Mouse (Mus musculus) embryonic facial prominence, embryonic 11.5 days (tissue): Measurements from ENCODE around the gene Syt9. TPM values are rescaled to one million over a fixed set of nuclear protein-coding genes. Genes with fewer than 3 reads are reported as not detected.

ENCODE experiments used
- ATAC-seq: fragments of 200-750 bp; cut with Nextera tagmentation; replicated peaks from 2 replicates; pipeline ENCODE4 v1.8.0; 2017; ENCODE audit warnings: low read depth; ENCODE audit not compliant: insufficient number of reproducible peaks, low FRiP score, low TSS enrichment
- DNase-seq: peaks from one replicate; pipeline ENCODE4 v3.0.0-alpha.2; 2015; ENCODE audit warnings: low spot score
- H3K27ac ChIP-seq: fragments of 300-500 bp; sonication (generic); replicated peaks from 2 replicates; pipeline ENCODE4 v1.5.1; 2014; ENCODE audit warnings: mild to moderate bottlenecking, low read depth, low read length, control low read depth
- H3K27me3 ChIP-seq: fragments of 300-500 bp; sonication (generic); 2 replicates; pipeline ENCODE4 v1.6.1; 2014; ENCODE audit warnings: mild to moderate bottlenecking, low read length, moderate library complexity, mixed read lengths; ENCODE audit not compliant: control insufficient read depth, insufficient read depth
- H3K36me3 ChIP-seq: fragments of 300-500 bp; sonication (generic); replicated peaks from 2 replicates; pipeline ENCODE4 v1.6.1; 2014; ENCODE audit warnings: low read depth, mild to moderate bottlenecking, low read length, moderate library complexity, mixed read lengths; ENCODE audit not compliant: control insufficient read depth, insufficient read depth
- H3K4me1 ChIP-seq: fragments of 300-500 bp; sonication (generic); 2 replicates; pipeline ENCODE4 v1.6.1; 2014; ENCODE audit warnings: low read length, mixed read lengths; ENCODE audit not compliant: control insufficient read depth, insufficient read depth
- H3K4me2 ChIP-seq: fragments of 300-500 bp; sonication (generic); 2 replicates; pipeline ENCODE4 v1.6.1; 2014; ENCODE audit warnings: low read depth, mild to moderate bottlenecking, control low read depth, low read length, moderate library complexity
- H3K4me3 ChIP-seq: fragments of 300-500 bp; sonication (generic); 2 replicates; pipeline ENCODE4 v1.5.1; 2014; ENCODE audit warnings: low read depth, low read length, control low read depth
- H3K9ac ChIP-seq: fragments of 300-500 bp; sonication (generic); replicated peaks from 2 replicates; pipeline ENCODE4 v1.6.1; 2014; ENCODE audit warnings: mild to moderate bottlenecking, control low read depth, low read length
- H3K9me3 ChIP-seq: fragments of 300-500 bp; sonication (generic); replicated peaks from 2 replicates; pipeline ENCODE4 v1.6.1; 2016; ENCODE audit warnings: mild to moderate bottlenecking, low read length, inconsistent platforms, mixed read lengths; ENCODE audit not compliant: control insufficient read depth
- WGBS: fragments of 180-500 bp; shearing (Covaris S2); extraction: QIAGEN DNeasy Blood & Tissue Kit; methylation state at CpG from one replicate; pipeline ENCODE4 v1.1.7; 2014; 5-methylcytosine and 5-hydroxymethylcytosine counted together
- polyA plus RNA-seq: library from polyadenylated mRNA; unstranded; fragments of >200 nt; fragmentation: Nextera tagmentation; extraction: Ambion mirVana; gene quantifications from 2 replicates; pipeline ENCODE4 v1.2.1, GENCODE M21; 2014

Syt9 gene
- polyA plus RNA-seq, 1 experiment from 2014 or later = 4.7 TPM

GRCm38 (mm10) chr7:107507920-107508319 is 137.4 kb downstream of the Syt9 start:
- ATAC-seq = no peak
- H3K27me3 ChIP-seq = no peaks in the 10 kb centered on the region
- H3K27ac ChIP-seq = no peak overlapping the region
- no peak overlapping the region for H3K4me2 ChIP-seq
- no peak overlapping the region for H3K4me3 ChIP-seq
- H3K9ac ChIP-seq = no peak overlapping the region
- H3K4me1 ChIP-seq = no peaks in the 10 kb centered on the region
- H3K9me3 ChIP-seq = no peaks in the 10 kb centered on the region
- H3K36me3 ChIP-seq = no peaks in the 10 kb centered on the region
- 83% methylated on average over 3 of the region's 3 CpGs for WGBS
- no peak for DNase-seq

GRCm38 (mm10) chr7:107509740-107510139 is 139.2 kb downstream of the Syt9 start:
- Histone ChIP-seq H3K27ac (no peak overlapping the region), H3K4me2 (no peak overlapping the region), H3K4me1 (no peaks in the 10 kb centered on the region), H3K9me3 (no peaks in the 10 kb centered on the region), H3K27me3 (no peaks in the 10 kb centered on the region), H3K36me3 (no peaks in the 10 kb centered on the region), H3K9ac (no peak overlapping the region), H3K4me3 (no peak overlapping the region)
- no peak for DNase-seq
- ATAC-seq = no peak
- WGBS = 82% methylated on average over 3 of the region's 3 CpGs

- Histone ChIP-seq H3K4me3 (no peak overlapping the region), H3K9me3 (no peaks in the 10 kb centered on the region), H3K9ac (no peak overlapping the region), H3K27ac (no peak overlapping the region), H3K36me3 (no peaks in the 10 kb centered on the region), H3K4me2 (no peak overlapping the region), H3K27me3 (no peaks in the 10 kb centered on the region), H3K4me1 (no peaks in the 10 kb centered on the region)
- WGBS = 61% methylated on average over 8 of the region's 8 CpGs
- ATAC-seq (no peak), DNase-seq (no peak)
Measured at GRCm38 (mm10) chr7:107516704-107517410, 146.3 kb downstream of the Syt9 start.

GRCm38 (mm10) chr7:107519256-107520025 is 148.9 kb downstream of the Syt9 start:
- Histone ChIP-seq H3K36me3 (no peaks in the 10 kb centered on the region), H3K27ac (no peak overlapping the region), H3K27me3 (no peaks in the 10 kb centered on the region), H3K4me2 (no peak overlapping the region), H3K4me3 (no peak overlapping the region), H3K4me1 (no peaks in the 10 kb centered on the region), H3K9ac (no peak overlapping the region), H3K9me3 (no peaks in the 10 kb centered on the region)
- WGBS = 88% methylated on average over 12 of the region's 12 CpGs
- no peak for ATAC-seq
- no peak for DNase-seq

- ATAC-seq (no peak), DNase-seq (no peak)
- Histone ChIP-seq H3K36me3 (no peaks in the 10 kb centered on the region), H3K27ac (no peak overlapping the region), H3K4me1 (no peaks in the 10 kb centered on the region), H3K9me3 (no peaks in the 10 kb centered on the region), H3K4me2 (no peak overlapping the region), H3K9ac (no peak overlapping the region), H3K4me3 (no peak overlapping the region), H3K27me3 (no peaks in the 10 kb centered on the region)
- WGBS = 83% methylated on average over 6 of the region's 6 CpGs
Measured at GRCm38 (mm10) chr7:107521411-107521810, 150.9 kb downstream of the Syt9 start.

GRCm38 (mm10) chr7:107526299-107526698 is 155.8 kb downstream of the Syt9 start:
- ATAC-seq (no peak), DNase-seq (peak; percentile 72)
- Histone ChIP-seq H3K4me2 (no peak overlapping the region), H3K27ac (no peak overlapping the region), H3K4me1 (no peaks in the 10 kb centered on the region), H3K9me3 (no peaks in the 10 kb centered on the region), H3K36me3 (no peaks in the 10 kb centered on the region), H3K27me3 (no peaks in the 10 kb centered on the region), H3K4me3 (no peak overlapping the region), H3K9ac (no peak overlapping the region)
- 21% methylated on average over 1 of the region's 1 CpGs for WGBS

GRCm38 (mm10) chr7:107528169-107528772 is 157.7 kb downstream of the Syt9 start:
- Histone ChIP-seq H3K9ac (no peak overlapping the region), H3K4me1 (no peaks in the 10 kb centered on the region), H3K36me3 (no peaks in the 10 kb centered on the region), H3K27ac (no peak overlapping the region), H3K9me3 (no peaks in the 10 kb centered on the region), H3K27me3 (no peaks in the 10 kb centered on the region), H3K4me3 (no peak overlapping the region), H3K4me2 (no peak overlapping the region)
- no peak for ATAC-seq
- WGBS = 60% methylated on average over 3 of the region's 3 CpGs
- no peak for DNase-seq

GRCm38 (mm10) chr7:107529364-107529763 is 158.8 kb downstream of the Syt9 start:
- ATAC-seq = no peak
- Histone ChIP-seq H3K36me3 (no peaks in the 10 kb centered on the region), H3K27ac (no peak overlapping the region), H3K9ac (no peak overlapping the region), H3K4me1 (no peaks in the 10 kb centered on the region), H3K9me3 (no peaks in the 10 kb centered on the region), H3K27me3 (no peaks in the 10 kb centered on the region), H3K4me2 (no peak overlapping the region), H3K4me3 (no peak overlapping the region)
- WGBS = 77% methylated on average over 5 of the region's 5 CpGs
- no peak for DNase-seq
